Mouse (Mus musculus) olfactory bulb, adult 2 months (tissue): ENCODE measurements at regions not wholly inside any gene's neighbourhood (a gene's known extent, or its start where the extent isn't known, plus 50 kb on each side); places are given as distances from the start of the nearest gene placed in this dataset.

Experiments
- CTCF ChIP-seq: fragments of 200-500 bp; IDR thresholded peaks from 2 replicates; pipeline ENCODE4 v1.5.1; 2012; ENCODE audit warnings: low read depth, mild to moderate bottlenecking, low read length, moderate library complexity; ENCODE audit not compliant: insufficient read depth
- POLR2A ChIP-seq: fragments of 200-500 bp; IDR thresholded peaks from 2 replicates; pipeline ENCODE4 v1.6.1; 2012; ENCODE audit warnings: mild to moderate bottlenecking, low read depth, low read length, moderate library complexity; ENCODE audit not compliant: insufficient read depth

GRCm38 (mm10) chr1:89235296-89235695 is 165.1 kb downstream of the Sh3bp4 start:
- no peak for TF ChIP-seq CTCF
- no peak for TF ChIP-seq POLR2A
